Mouse (Mus musculus): Measurements from ENCODE around the gene Gpd2.

Gene Gpd2

DNA sequence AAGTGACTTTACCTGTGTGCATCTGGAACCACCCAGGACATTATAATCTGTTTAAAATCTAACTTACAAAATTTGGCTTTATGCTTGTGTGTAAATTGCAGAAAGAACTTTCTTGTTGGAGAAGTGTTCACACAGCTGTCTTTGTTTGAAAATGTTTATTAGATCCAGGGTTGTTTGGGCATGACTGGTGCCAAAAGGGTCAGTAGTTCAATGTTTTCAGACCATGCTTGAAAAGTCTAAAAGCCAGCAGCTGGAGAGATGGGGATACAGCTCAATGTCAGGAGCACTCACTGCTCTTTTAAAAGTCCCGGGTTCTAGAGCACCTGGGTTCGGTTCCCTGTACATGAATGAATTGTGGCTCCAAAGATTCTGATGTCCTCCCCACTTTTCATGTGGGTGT, 56.1 kb downstream of the Gpd2 start:
- intact Hi-C loops (cut with DNase I) = no loop called here

DNA sequence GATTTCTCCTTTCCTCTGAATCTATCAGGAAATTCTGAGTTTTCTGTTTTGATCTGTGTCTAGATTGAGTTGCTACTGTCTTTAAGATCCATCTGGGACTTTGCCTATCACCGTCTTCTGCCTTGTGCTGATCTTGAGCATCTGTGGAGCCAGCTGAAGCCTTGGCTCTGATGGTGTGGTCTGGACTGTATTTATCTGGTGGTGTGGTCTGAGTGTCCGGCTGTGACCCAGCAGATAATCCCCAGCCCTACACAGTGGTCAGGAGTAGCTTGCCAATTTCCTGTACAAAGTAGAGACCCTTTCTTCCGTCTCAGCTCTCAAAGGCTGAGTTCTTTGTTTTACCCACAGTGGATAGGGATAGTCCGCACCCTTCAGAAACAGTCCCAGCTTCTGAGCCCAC, 58.6 kb downstream of the Gpd2 start:
- intact Hi-C loops (cut with DNase I) = no loop called here

- intact Hi-C loops (cut with DNase I) = no loop called here
Observed at GRCm38 (mm10) chr2:57297226-57297625, 59.8 kb downstream of the Gpd2 start.

GRCm38 (mm10) chr2:57301539-57301938, 64.1 kb downstream of the Gpd2 start:
- intact Hi-C loops (cut with DNase I) = no loop called here

DNA sequence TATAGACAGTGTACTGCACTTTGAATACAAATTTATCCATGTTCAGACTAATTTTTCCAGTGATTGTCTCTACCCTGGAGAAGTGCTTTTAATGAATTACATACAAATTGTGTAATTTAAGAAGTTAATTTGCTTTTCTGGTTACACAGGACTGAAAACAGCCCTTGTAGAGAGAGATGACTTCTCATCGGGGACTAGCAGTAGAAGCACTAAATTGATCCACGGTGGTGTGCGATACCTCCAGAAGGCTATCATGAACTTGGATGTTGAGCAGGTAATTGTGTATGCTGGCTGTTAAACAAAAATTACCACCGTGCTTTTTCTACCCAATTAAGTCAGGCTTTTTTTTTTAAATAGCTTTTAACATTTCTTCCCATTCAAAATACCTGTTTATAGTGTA, 66.8 kb downstream of the Gpd2 start:
- intact Hi-C loops (cut with DNase I) = no loop called here

DNA sequence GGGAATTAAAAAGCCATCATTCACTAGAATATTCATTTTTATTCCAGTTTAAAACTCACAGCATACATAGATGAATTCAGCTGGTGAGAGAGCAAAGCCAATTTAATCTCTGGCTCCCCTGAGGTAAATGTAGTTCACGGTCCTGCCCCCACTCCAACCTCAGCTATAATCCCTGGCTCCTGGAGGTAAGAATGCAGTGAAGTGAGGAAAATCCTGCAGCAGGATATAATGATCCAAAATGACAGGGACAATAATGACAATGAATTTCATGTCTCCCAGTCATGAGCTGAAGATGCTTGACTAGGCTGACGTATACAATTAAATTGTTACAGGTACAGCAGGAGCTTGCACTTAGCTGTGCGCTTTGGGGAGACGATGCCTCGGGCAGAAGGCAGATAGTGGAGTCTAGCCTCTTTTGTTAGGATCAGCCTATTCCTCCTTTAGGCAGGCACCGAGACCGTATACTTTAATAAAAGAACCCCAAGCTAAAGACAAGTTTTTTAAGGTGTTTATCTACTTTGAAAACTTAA, 74.9 kb downstream of the Gpd2 start:
- intact Hi-C loops (cut with DNase I) = no loop called here

GRCm38 (mm10) chr2:57316055-57316454, 78.6 kb downstream of the Gpd2 start:
- intact Hi-C loops (cut with DNase I) = loop anchor here (5.0 kb wide), 1 partner anchor 199 kb away; no protein-coding TSS in a partner anchor

DNA sequence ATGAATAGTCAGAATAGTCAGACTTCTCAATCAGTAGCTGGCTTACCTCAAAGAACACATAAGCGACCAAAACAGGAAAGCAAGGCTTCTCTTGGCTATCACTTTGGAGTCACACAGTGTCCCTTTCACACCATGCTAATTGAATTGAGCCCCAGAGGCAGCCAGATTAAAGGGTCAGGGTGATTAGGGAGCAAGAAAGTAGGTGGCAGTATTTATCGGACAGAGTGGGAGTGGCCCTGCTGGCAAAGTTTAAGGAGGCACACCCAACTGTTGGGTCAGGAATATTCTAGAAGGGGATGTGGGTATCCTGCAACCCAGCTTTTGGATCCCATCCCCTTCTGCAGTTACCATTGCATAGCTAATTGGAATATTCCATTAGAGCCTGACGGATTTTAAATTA, 80.9 kb downstream of the Gpd2 start:
- intact Hi-C loops (cut with DNase I) = loop anchor here (5.0 kb wide), 1 partner anchor 201 kb away; no protein-coding TSS in a partner anchor

GRCm38 (mm10) chr2:57326091-57326490, 88.7 kb downstream of the Gpd2 start:
- intact Hi-C loops (cut with DNase I) = no loop called here

DNA sequence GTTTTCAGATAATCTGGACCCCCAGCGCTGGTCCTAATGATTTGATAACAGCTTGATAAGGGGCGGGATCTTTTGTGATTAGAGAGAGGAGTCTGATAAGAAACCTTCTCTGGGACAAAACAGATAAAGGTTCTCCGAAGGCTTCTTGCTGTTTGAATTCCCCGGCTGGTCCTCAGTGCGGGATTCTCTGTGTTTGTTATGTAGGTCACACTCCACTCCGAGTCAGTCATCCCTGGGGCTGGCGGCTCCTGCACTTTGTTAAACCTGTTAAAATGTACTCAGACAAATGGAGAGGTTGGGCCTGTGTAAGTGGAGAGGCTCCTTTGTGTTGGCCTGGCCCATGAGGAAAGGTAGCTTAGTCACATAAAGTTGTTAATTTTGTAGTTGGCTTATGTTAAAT, 91.9 kb downstream of the Gpd2 start:
- intact Hi-C loops (cut with DNase I) = no loop called here

DNA sequence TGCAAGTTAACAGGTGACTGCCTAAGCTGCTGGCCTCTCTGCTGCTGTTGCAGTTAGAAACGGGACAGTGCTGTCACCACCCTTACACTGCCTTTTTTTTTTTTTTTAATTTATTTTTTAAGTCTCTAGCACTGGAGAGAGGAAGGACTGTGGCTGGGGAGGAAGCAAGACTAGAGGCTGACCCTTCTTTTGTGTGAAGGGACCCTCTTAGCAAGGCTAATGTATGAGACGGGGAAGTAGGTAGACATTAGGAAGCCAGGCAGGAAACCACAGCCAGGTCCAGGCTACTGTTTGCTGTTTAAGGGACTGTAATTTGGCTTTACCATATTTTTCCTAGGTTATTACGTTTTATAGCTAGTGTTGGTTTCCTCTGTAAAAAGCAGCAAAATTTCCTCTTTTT, 93.4 kb downstream of the Gpd2 start:
- intact Hi-C loops (cut with DNase I) = no loop called here

DNA sequence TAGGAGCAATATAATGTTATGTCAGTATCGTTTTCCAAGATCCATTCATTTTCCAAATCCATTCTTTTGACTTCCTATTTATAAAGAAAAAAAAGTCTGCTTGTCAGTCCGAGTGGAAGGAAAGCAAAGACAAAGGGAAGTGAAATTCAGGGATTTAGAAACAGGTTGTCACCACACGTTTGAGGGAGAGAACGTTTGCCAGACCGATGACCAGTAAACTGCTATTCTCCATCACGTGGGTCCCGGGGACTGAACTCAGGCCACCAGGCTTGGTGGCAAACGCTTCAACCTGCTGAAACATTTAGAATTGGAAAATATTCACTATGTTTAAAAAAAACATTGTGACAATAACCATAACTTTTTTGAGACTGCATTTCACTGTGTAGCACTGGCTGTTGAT, 93.8 kb downstream of the Gpd2 start:
- intact Hi-C loops (cut with DNase I) = no loop called here

GRCm38 (mm10) chr2:57333481-57333880, 96.0 kb downstream of the Gpd2 start:
- intact Hi-C loops (cut with DNase I) = no loop called here

DNA sequence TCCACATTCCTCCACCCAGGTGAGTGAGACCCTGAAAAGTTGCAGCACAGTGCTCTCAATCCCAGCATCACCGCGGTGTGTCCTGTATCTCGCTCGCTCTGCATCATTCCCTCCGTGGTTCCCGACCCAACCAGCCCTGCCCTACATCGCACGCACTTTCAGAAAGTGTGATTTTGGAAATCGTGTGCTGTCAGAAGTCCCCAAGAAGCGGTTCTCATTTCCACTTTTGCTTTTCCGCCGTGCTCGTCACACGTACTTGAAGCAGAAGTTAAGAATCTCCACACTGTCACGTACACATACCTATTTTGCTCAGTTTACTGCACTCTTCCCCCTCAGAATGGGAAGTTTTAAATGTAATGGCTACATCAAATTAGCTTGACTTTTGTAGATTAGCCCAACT, 98.0 kb downstream of the Gpd2 start:
- intact Hi-C loops (cut with DNase I) = no loop called here

DNA sequence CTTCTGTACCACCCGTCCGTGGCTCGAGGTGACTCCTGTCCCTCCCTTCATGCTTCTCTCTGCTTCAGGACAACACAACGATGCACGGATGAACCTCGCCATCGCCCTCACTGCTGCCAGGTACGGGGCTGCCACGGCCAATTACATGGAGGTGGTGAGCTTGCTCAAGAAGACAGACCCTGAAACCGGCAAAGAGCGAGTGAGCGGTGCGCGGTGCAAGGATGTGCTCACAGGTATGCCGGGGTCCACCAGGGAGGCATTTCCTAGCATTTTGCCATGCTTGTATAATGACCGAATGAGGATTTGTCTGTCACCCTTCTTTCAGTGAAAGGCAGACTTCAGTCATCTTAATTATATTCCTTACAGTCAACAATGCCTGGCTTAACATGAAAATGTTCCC, 101.3 kb downstream of the Gpd2 start:
- intact Hi-C loops (cut with DNase I) = no loop called here

- intact Hi-C loops (cut with DNase I) = no loop called here
Observed at GRCm38 (mm10) chr2:57342910-57343309, 105.5 kb downstream of the Gpd2 start.

DNA sequence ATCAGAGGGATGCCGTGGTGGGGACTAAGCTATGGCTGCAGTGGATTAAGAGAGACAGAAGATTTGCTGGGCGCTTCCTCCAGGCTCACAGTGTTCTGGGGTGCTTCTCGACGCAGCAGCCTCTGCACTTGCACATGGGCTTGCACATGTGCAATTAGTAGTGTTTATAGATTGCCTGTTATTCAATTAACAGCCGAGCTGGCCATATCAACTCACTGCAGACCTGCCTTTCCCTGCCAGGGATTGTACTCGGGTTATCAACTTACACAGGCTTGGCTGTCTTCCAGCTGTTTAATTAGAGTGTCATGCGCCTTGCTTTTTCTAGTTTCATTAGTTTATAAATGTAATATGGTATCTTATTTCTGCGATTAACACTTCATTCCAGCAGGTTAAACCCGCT, 113.2 kb downstream of the Gpd2 start:
- intact Hi-C loops (cut with DNase I) = no loop called here

GRCm38 (mm10) chr2:57353722-57354432, 116.4 kb downstream of the Gpd2 start:
- intact Hi-C loops (cut with DNase I) = no loop called here

- intact Hi-C loops (cut with DNase I) = no loop called here
Observed at GRCm38 (mm10) chr2:57354848-57355247, 117.4 kb downstream of the Gpd2 start.

GRCm38 (mm10) chr2:57356222-57356822, 118.9 kb downstream of the Gpd2 start:
- intact Hi-C loops (cut with DNase I) = no loop called here

GRCm38 (mm10) chr2:57362503-57362902, 125.1 kb downstream of the Gpd2 start:
- intact Hi-C loops (cut with DNase I) = no loop called here

GRCm38 (mm10) chr2:57374647-57375046, 137.2 kb downstream of the Gpd2 start:
- intact Hi-C loops (cut with DNase I) = loop anchor here (10.0 kb wide), 1 partner anchor 260 kb away; no protein-coding TSS in a partner anchor
